Mouse (Mus musculus): ENCODE measurements around the gene Bcl2l1. TPM values are rescaled to one million over a fixed set of nuclear protein-coding genes. Genes with fewer than 3 reads are reported as not detected.

The Bcl2l1 gene
- polyA plus RNA-seq, 1 experiment from 2014 or later, result 85.9 TPM

GRCm38 (mm10) chr2:152771571-152771970 is 60.0 kb downstream of the Bcl2l1 start:
- WGBS, result 79% methylated on average over 9 of the region's 9 CpGs
- Histone ChIP-seq H3K4me3 (no peak overlapping the region), H3K9ac (no peak overlapping the region), H3K9me3 (replicated peaks) (no peaks in the 10 kb centered on the region), H3K27ac (ENCODE audit: poor library complexity, severe bottlenecking) (no peak overlapping the region), H3K27me3 (replicated peaks) (no peaks in the 10 kb centered on the region), H3K4me1 (replicated peaks) (peaks cover 10% of the 10 kb centered on the region), H3K4me2 (no peak overlapping the region), H3K36me3 (no peaks in the 10 kb centered on the region)
- no peak for ATAC-seq (ENCODE audit: insufficient number of reproducible peaks, low FRiP score)

- H3K9me3 ChIP-seq (replicated peaks), result no peaks in the 10 kb centered on the region
- WGBS, result 53% methylated on average over 7 of the region's 7 CpGs
- H3K27ac ChIP-seq (ENCODE audit: poor library complexity, severe bottlenecking), result no peak overlapping the region
- no peak overlapping the region for H3K4me3 ChIP-seq
- no peak for ATAC-seq (ENCODE audit: insufficient number of reproducible peaks, low FRiP score)
- H3K9ac ChIP-seq, result no peak overlapping the region
- H3K27me3 ChIP-seq (replicated peaks), result no peaks in the 10 kb centered on the region
- no peaks in the 10 kb centered on the region for H3K36me3 ChIP-seq
- H3K4me1 ChIP-seq (replicated peaks), result peaks cover 25% of the 10 kb centered on the region
- no peak overlapping the region for H3K4me2 ChIP-seq
Measured at GRCm38 (mm10) chr2:152769677-152770076, 61.9 kb downstream of the Bcl2l1 start.

- H3K9ac ChIP-seq, result no peak overlapping the region
- no peak for ATAC-seq (ENCODE audit: insufficient number of reproducible peaks, low FRiP score)
- no peaks in the 10 kb centered on the region for H3K27me3 ChIP-seq (replicated peaks)
- no peak overlapping the region for H3K27ac ChIP-seq (ENCODE audit: poor library complexity, severe bottlenecking)
- H3K4me2 ChIP-seq, result no peak overlapping the region
- H3K4me1 ChIP-seq (replicated peaks), result peaks cover 37% of the 10 kb centered on the region
- no peaks in the 10 kb centered on the region for H3K36me3 ChIP-seq
- WGBS, result 52% methylated on average over 12 of the region's 12 CpGs
- H3K9me3 ChIP-seq (replicated peaks), result no peaks in the 10 kb centered on the region
- H3K4me3 ChIP-seq, result no peak overlapping the region
Measured at GRCm38 (mm10) chr2:152767618-152768271, 63.8 kb downstream of the Bcl2l1 start.

- Histone ChIP-seq H3K36me3 (no peaks in the 10 kb centered on the region), H3K27ac (ENCODE audit: poor library complexity, severe bottlenecking) (0 out of 2 replicates have a peak overlapping the region, but pooled peaks have one; percentile 4), H3K9ac (0 out of 2 replicates have a peak overlapping the region, but pooled peaks have one; percentile 22), H3K4me1 (replicated peaks) (peaks cover 37% of the 10 kb centered on the region), H3K4me3 (no peak overlapping the region), H3K9me3 (replicated peaks) (no peaks in the 10 kb centered on the region), H3K4me2 (peak overlapping the region; percentile 54), H3K27me3 (replicated peaks) (no peaks in the 10 kb centered on the region)
- WGBS, result 10% methylated on average over 25 of the region's 25 CpGs
- ATAC-seq (ENCODE audit: insufficient number of reproducible peaks, low FRiP score), result peak; percentile 73
Measured at GRCm38 (mm10) chr2:152766387-152767123, 65.0 kb downstream of the Bcl2l1 start.

GRCm38 (mm10) chr2:152765045-152765674 is 66.4 kb downstream of the Bcl2l1 start:
- WGBS, result 22% methylated on average over 7 of the region's 7 CpGs
- peak overlapping the region; percentile 13; the same call in 1 of the 2 replicates for H3K27ac ChIP-seq (ENCODE audit: poor library complexity, severe bottlenecking)
- peaks cover 37% of the 10 kb centered on the region for H3K4me1 ChIP-seq (replicated peaks)
- no peaks in the 10 kb centered on the region for H3K9me3 ChIP-seq (replicated peaks)
- H3K4me2 ChIP-seq, result peak overlapping the region; percentile 62
- no peak overlapping the region for H3K4me3 ChIP-seq
- H3K9ac ChIP-seq, result no peak overlapping the region
- H3K27me3 ChIP-seq (replicated peaks), result no peaks in the 10 kb centered on the region
- no peaks in the 10 kb centered on the region for H3K36me3 ChIP-seq
- ATAC-seq (ENCODE audit: insufficient number of reproducible peaks, low FRiP score), result no peak

GRCm38 (mm10) chr2:152764172-152765044 is 67.1 kb downstream of the Bcl2l1 start:
- Histone ChIP-seq H3K9me3 (replicated peaks) (no peaks in the 10 kb centered on the region), H3K4me3 (peak overlapping the region; percentile 28; the same call in 1 of the 2 replicates), H3K36me3 (no peaks in the 10 kb centered on the region), H3K4me2 (peak overlapping the region; percentile 62), H3K9ac (peak overlapping the region; percentile 42), H3K27me3 (replicated peaks) (no peaks in the 10 kb centered on the region), H3K4me1 (replicated peaks) (peaks cover 37% of the 10 kb centered on the region), H3K27ac (ENCODE audit: poor library complexity, severe bottlenecking) (peak overlapping the region; percentile 64)
- 3% methylated on average over 14 of the region's 14 CpGs for WGBS
- peak; percentile 43; the same call in 1 of the 2 replicates for ATAC-seq (ENCODE audit: insufficient number of reproducible peaks, low FRiP score)

GRCm38 (mm10) chr2:152763310-152763709 is 68.2 kb downstream of the Bcl2l1 start:
- Histone ChIP-seq H3K27ac (ENCODE audit: poor library complexity, severe bottlenecking) (no peak overlapping the region), H3K4me2 (no peak overlapping the region), H3K9ac (no peak overlapping the region), H3K27me3 (replicated peaks) (no peaks in the 10 kb centered on the region), H3K4me1 (replicated peaks) (peaks cover 47% of the 10 kb centered on the region), H3K36me3 (no peaks in the 10 kb centered on the region), H3K4me3 (no peak overlapping the region), H3K9me3 (replicated peaks) (no peaks in the 10 kb centered on the region)
- no peak for ATAC-seq (ENCODE audit: insufficient number of reproducible peaks, low FRiP score)
- 59% methylated on average over 6 of the region's 6 CpGs for WGBS

GRCm38 (mm10) chr2:152758351-152758750 is 73.2 kb downstream of the Bcl2l1 start:
- H3K27me3 ChIP-seq (replicated peaks), result peaks cover 2% of the 10 kb centered on the region; the same call in 1 of the 2 replicates
- H3K4me1 ChIP-seq (replicated peaks), result peaks cover 30% of the 10 kb centered on the region
- no peak overlapping the region; the same call in 1 of the 2 replicates for H3K27ac ChIP-seq (ENCODE audit: poor library complexity, severe bottlenecking)
- no peaks in the 10 kb centered on the region for H3K9me3 ChIP-seq (replicated peaks)
- H3K36me3 ChIP-seq, result no peaks in the 10 kb centered on the region
- WGBS, result 32% methylated on average over 4 of the region's 4 CpGs
- H3K4me3 ChIP-seq, result no peak overlapping the region
- H3K4me2 ChIP-seq, result no peak overlapping the region
- H3K9ac ChIP-seq, result no peak overlapping the region
- no peak for ATAC-seq (ENCODE audit: insufficient number of reproducible peaks, low FRiP score)

GRCm38 (mm10) chr2:152757478-152757877 is 74.0 kb downstream of the Bcl2l1 start:
- H3K9ac ChIP-seq, result no peak overlapping the region
- WGBS, result 66% methylated on average over 2 of the region's 2 CpGs
- no peaks in the 10 kb centered on the region for H3K9me3 ChIP-seq (replicated peaks)
- no peak overlapping the region for H3K4me2 ChIP-seq
- peaks cover 30% of the 10 kb centered on the region for H3K4me1 ChIP-seq (replicated peaks)
- H3K36me3 ChIP-seq, result no peaks in the 10 kb centered on the region
- H3K27ac ChIP-seq (ENCODE audit: poor library complexity, severe bottlenecking), result no peak overlapping the region
- ATAC-seq (ENCODE audit: insufficient number of reproducible peaks, low FRiP score), result no peak
- no peak overlapping the region for H3K4me3 ChIP-seq
- H3K27me3 ChIP-seq (replicated peaks), result peaks cover 2% of the 10 kb centered on the region; the same call in 1 of the 2 replicates

- WGBS, result 75% methylated on average over 17 of the region's 17 CpGs
- Histone ChIP-seq H3K4me1 (replicated peaks) (peaks cover 30% of the 10 kb centered on the region), H3K27me3 (replicated peaks) (peaks cover 2% of the 10 kb centered on the region; the same call in 1 of the 2 replicates), H3K9ac (no peak overlapping the region), H3K4me2 (no peak overlapping the region), H3K4me3 (no peak overlapping the region), H3K36me3 (no peaks in the 10 kb centered on the region), H3K27ac (ENCODE audit: poor library complexity, severe bottlenecking) (no peak overlapping the region), H3K9me3 (replicated peaks) (no peaks in the 10 kb centered on the region)
- ATAC-seq (ENCODE audit: insufficient number of reproducible peaks, low FRiP score), result no peak
Measured at GRCm38 (mm10) chr2:152756474-152757393, 74.8 kb downstream of the Bcl2l1 start.
